Mouse (Mus musculus) neural tube, embryonic 11.5 days (tissue): ENCODE data around the gene Sertad3. TPM values are rescaled to one million over a fixed set of nuclear protein-coding genes. Genes with fewer than 3 reads are reported as not detected.

ENCODE experiments used
- ATAC-seq: fragments of 200-750 bp; cut with Nextera tagmentation; 2 replicates; pipeline ENCODE4 v1.8.0; 2017; ENCODE audit warnings: moderate number of reproducible peaks, mild to moderate bottlenecking, moderate TSS enrichment, moderate library complexity; ENCODE audit not compliant: insufficient read depth, low FRiP score, low TSS enrichment
- DNase-seq: peaks from one replicate; pipeline ENCODE4 v3.0.0-alpha.2; 2015; ENCODE audit warnings: low spot score
- H3K27ac ChIP-seq: fragments of 300-500 bp; sonication (generic); 2 replicates; pipeline ENCODE4 v1.5.1; 2014; ENCODE audit warnings: low read depth, mild to moderate bottlenecking, low read length
- H3K27me3 ChIP-seq: fragments of 300-500 bp; sonication (generic); 2 replicates; pipeline ENCODE4 v1.6.1; 2014; ENCODE audit warnings: mild to moderate bottlenecking, low read length, mixed read lengths; ENCODE audit not compliant: control insufficient read depth, insufficient read depth
- H3K36me3 ChIP-seq: fragments of 300-500 bp; sonication (generic); 2 replicates; pipeline ENCODE4 v1.6.1; 2014; ENCODE audit warnings: mild to moderate bottlenecking, low read length, moderate library complexity, mixed read lengths; ENCODE audit not compliant: control insufficient read depth, insufficient read depth
- H3K4me1 ChIP-seq: fragments of 300-500 bp; sonication (generic); 2 replicates; pipeline ENCODE4 v1.6.1; 2014; ENCODE audit warnings: low read length, mixed read lengths; ENCODE audit not compliant: control insufficient read depth, insufficient read depth
- H3K4me2 ChIP-seq: fragments of 300-500 bp; sonication (generic); 2 replicates; pipeline ENCODE4 v1.6.1; 2014; ENCODE audit warnings: low read depth, mild to moderate bottlenecking, moderate library complexity
- H3K4me3 ChIP-seq: fragments of 300-500 bp; sonication (generic); 2 replicates; pipeline ENCODE4 v1.5.1; 2014; ENCODE audit warnings: low read depth, low read length
- H3K9ac ChIP-seq: fragments of 300-500 bp; sonication (generic); 2 replicates; pipeline ENCODE4 v1.6.1; 2014; ENCODE audit warnings: mild to moderate bottlenecking, low read length
- H3K9me3 ChIP-seq: fragments of 300-500 bp; sonication (generic); 2 replicates; pipeline ENCODE4 v1.6.1; 2016; ENCODE audit warnings: low read length; ENCODE audit not compliant: control insufficient read depth
- WGBS: fragments of 180-500 bp; shearing (Covaris S2); extraction: QIAGEN DNeasy Blood & Tissue Kit; methylation state at CpG from one replicate; pipeline ENCODE4 v1.1.7; 2014; 5-methylcytosine and 5-hydroxymethylcytosine counted together
- polyA plus RNA-seq: library from polyadenylated mRNA; unstranded; fragments of >200 nt; fragmentation: Nextera tagmentation; extraction: Ambion mirVana; gene quantifications from 2 replicates; pipeline ENCODE4 v1.2.1, GENCODE M21; 2014

Sertad3 gene
- polyA plus RNA-seq, 1 experiment from 2014 or later = 24.0 TPM

DNA sequence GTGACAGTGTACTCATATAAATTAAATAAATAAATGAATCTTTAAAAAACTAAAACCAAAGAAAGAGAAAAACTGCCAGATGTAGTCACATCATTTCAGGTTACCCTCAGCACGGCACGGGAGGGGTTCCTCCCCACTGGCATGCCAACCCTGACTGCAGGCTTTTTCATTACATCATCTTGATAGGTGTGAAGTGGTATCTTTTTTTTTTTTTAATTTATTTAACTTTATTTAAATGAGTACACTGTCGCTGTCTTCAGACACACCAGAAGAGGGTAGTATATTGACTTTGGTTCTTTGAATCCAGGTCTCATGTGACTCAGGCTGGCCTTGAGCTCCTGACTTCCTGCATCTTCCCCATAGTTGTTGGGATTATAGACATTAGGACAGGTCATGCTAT, 18.3 kb upstream of the Sertad3 start:
- Histone ChIP-seq H3K27me3 (no peaks in the 10 kb centered on the region), H3K4me3 (no peak overlapping the region), H3K9me3 (no peaks in the 10 kb centered on the region), H3K4me2 (no peak overlapping the region), H3K4me1 (no peaks in the 10 kb centered on the region), H3K27ac (no peak overlapping the region), H3K9ac (no peak overlapping the region), H3K36me3 (no peaks in the 10 kb centered on the region)
- 89% methylated on average over 3 of the region's 3 CpGs for WGBS
- ATAC-seq (no peak), DNase-seq (no peak)

DNA sequence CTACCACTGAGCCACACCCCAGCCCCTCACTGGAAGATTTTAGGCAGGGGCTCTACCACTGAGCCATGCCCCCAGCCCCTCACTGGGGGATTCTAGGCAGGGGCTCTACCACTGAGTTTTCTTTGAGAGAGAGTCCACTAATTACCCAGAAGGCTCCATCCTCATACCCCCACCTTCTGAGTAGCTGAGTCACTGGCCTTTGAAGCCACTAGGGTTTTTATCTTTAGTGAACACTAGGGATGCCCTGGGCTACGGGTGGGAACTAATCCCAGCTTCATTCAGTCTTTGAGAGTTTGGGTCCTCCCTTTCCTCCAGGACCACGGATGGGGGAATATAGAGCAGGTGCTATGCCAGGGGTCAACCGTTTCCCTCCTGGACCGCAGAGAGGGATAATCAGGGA, 15.0 kb upstream of the Sertad3 start:
- no peaks in the 10 kb centered on the region for H3K27me3 ChIP-seq
- H3K4me2 ChIP-seq = no peak overlapping the region
- WGBS = 88% methylated on average over 4 of the region's 4 CpGs
- ATAC-seq (no peak), DNase-seq (no peak)
- H3K36me3 ChIP-seq = no peaks in the 10 kb centered on the region
- no peaks in the 10 kb centered on the region for H3K9me3 ChIP-seq
- H3K4me3 ChIP-seq = no peak overlapping the region
- H3K27ac ChIP-seq = no peak overlapping the region
- H3K4me1 ChIP-seq = no peaks in the 10 kb centered on the region
- H3K9ac ChIP-seq = no peak overlapping the region

GRCm38 (mm10) chr7:27459640-27460039, 13.9 kb upstream of the Sertad3 start:
- Histone ChIP-seq H3K9me3 (no peaks in the 10 kb centered on the region), H3K9ac (no peak overlapping the region), H3K27ac (no peak overlapping the region), H3K36me3 (no peaks in the 10 kb centered on the region), H3K27me3 (no peaks in the 10 kb centered on the region), H3K4me1 (no peaks in the 10 kb centered on the region), H3K4me3 (no peak overlapping the region), H3K4me2 (no peak overlapping the region)
- WGBS = 95% methylated on average over 5 of the region's 5 CpGs
- DNase-seq (no peak), ATAC-seq (no peak)

- no peaks in the 10 kb centered on the region for H3K27me3 ChIP-seq
- H3K27ac ChIP-seq = no peak overlapping the region
- no peak overlapping the region for H3K9ac ChIP-seq
- no peaks in the 10 kb centered on the region for H3K4me1 ChIP-seq
- H3K36me3 ChIP-seq = no peaks in the 10 kb centered on the region
- H3K4me3 ChIP-seq = no peak overlapping the region
- ATAC-seq = no peak
- no peak overlapping the region for H3K4me2 ChIP-seq
- 87% methylated on average over 6 of the region's 6 CpGs for WGBS
- no peak for DNase-seq
- no peaks in the 10 kb centered on the region for H3K9me3 ChIP-seq
These were observed 13.1 kb upstream of the Sertad3 start for GRCm38 (mm10) chr7:27460477-27460876.

- no peak for ATAC-seq
- Histone ChIP-seq H3K9ac (no peak overlapping the region), H3K36me3 (no peaks in the 10 kb centered on the region), H3K4me1 (no peaks in the 10 kb centered on the region), H3K9me3 (no peaks in the 10 kb centered on the region), H3K4me3 (no peak overlapping the region), H3K4me2 (no peak overlapping the region), H3K27ac (no peak overlapping the region), H3K27me3 (no peaks in the 10 kb centered on the region)
- no peak for DNase-seq
- 53% methylated on average over 4 of the region's 4 CpGs for WGBS
These were observed 5.9 kb upstream of the Sertad3 start for GRCm38 (mm10) chr7:27467648-27468047.

- no peaks in the 10 kb centered on the region for H3K27me3 ChIP-seq
- DNase-seq (no peak), ATAC-seq (no peak)
- no peak overlapping the region for H3K4me3 ChIP-seq
- H3K4me2 ChIP-seq = no peak overlapping the region
- WGBS = 91% methylated on average over 11 of the region's 11 CpGs
- H3K4me1 ChIP-seq = no peaks in the 10 kb centered on the region
- no peaks in the 10 kb centered on the region for H3K9me3 ChIP-seq
- no peak overlapping the region for H3K27ac ChIP-seq
- peaks cover 3% of the 10 kb centered on the region; the same call in 1 of the 2 replicates for H3K36me3 ChIP-seq
- H3K9ac ChIP-seq = no peak overlapping the region
These were observed 2.0 kb upstream of the Sertad3 start for GRCm38 (mm10) chr7:27471390-27472120.

DNA sequence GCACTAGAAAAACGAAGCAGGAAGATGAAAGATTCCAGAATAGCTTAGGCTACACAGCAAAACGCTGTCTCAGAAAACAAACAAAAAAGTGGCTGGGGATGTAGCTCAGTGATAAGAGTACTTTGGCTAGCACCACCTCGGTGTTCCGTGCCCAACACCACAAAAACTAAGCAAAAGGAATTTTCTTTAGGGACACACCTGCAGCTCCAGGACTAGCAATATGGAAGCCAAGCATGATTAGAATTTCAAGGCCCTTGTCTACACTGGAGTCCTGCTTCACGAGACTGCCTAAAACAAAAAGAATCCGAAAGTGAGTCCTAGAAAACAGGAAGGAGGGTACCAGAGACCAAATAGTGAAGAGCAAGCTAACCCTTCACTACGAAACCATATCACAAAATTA, 972 bp upstream of the Sertad3 start:
- Histone ChIP-seq H3K36me3 (peaks cover 3% of the 10 kb centered on the region; the same call in 1 of the 2 replicates), H3K4me3 (peak overlapping the region; percentile 64), H3K4me1 (no peaks in the 10 kb centered on the region), H3K9me3 (no peaks in the 10 kb centered on the region), H3K27ac (no peak overlapping the region), H3K9ac (peak overlapping the region; percentile 23; the same call in 1 of the 2 replicates), H3K27me3 (no peaks in the 10 kb centered on the region), H3K4me2 (peak overlapping the region; percentile 81; the same call in 1 of the 2 replicates)
- ATAC-seq = no peak
- WGBS = 57% methylated on average over 7 of the region's 7 CpGs
- no peak for DNase-seq

GRCm38 (mm10) chr7:27473835-27474489, 394 bp downstream of the Sertad3 start:
- peak overlapping the region; percentile 59 for H3K9ac ChIP-seq
- H3K9me3 ChIP-seq = no peaks in the 10 kb centered on the region
- peak overlapping the region; percentile 81 for H3K4me2 ChIP-seq
- no peaks in the 10 kb centered on the region for H3K27me3 ChIP-seq
- ATAC-seq (no peak; the same call in 1 of the 2 replicates), DNase-seq (no peak)
- H3K4me3 ChIP-seq = peak overlapping the region; percentile 64
- peak overlapping the region; percentile 72 for H3K27ac ChIP-seq
- WGBS = under 1% methylated on average over 34 of the region's 34 CpGs
- H3K36me3 ChIP-seq = peaks cover 3% of the 10 kb centered on the region; the same call in 1 of the 2 replicates
- no peaks in the 10 kb centered on the region for H3K4me1 ChIP-seq
